Mouse (Mus musculus): ENCODE data around the gene Arhgap28. TPM values are rescaled to one million over a fixed set of nuclear protein-coding genes. Genes with fewer than 3 reads are reported as not detected.

The Arhgap28 gene
- polyA plus RNA-seq (2014; fragmentation: Illumina TruSeq; extraction: RNeasy Lipid Tissue Mini Kit (QIAGEN cat#74804); ENCODE audit: low read depth, low replicate concordance) = 3.9 TPM

DNA sequence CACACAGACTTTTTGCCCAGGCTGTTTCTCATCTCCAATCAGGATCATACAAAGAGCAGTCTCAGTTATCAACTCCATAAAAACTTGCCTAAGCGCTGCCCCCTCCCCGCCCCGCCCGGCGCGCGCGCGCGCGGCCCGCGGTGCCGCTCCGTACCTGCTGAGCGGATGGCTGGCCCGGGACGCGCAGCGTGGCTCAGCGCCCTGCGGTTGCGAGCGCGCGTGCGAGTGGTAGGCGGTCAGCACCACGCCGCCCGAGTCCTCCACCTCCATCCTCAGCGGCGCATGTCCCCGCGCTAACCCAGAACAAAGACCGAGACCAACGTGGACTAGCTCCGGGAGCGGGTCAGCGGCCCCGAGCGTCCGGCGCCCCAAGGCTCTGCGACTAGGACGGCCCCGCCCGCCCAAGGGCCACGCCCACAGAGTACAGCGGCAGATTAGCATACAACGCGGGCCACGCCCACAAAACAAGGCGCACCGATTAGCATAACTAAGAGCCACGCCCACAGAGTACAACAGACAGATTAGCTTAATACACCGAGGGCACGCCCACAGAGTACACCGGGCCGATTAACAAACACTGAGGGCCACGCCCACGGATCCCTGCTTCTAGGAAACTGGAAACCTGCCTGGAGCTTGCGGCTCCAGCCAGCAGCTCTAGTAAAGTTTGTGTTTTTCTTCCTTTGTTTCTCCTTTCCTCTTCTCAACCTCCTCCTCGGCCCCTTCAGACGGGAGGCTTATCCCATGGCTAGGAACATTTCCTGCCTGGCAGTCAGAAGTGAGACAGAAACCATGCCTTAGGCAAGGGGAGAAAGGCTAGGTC is at the start of gene Arhgap28:
Arhgap28 (minus strand) TSS at position 380 of the 820 bp plus-strand sequence.

Data from adipose tissue, adult 10 weeks (tissue).